Comparison of ENCODE assay signal across 17 mouse cellular contexts in the genomic region with DNA sequence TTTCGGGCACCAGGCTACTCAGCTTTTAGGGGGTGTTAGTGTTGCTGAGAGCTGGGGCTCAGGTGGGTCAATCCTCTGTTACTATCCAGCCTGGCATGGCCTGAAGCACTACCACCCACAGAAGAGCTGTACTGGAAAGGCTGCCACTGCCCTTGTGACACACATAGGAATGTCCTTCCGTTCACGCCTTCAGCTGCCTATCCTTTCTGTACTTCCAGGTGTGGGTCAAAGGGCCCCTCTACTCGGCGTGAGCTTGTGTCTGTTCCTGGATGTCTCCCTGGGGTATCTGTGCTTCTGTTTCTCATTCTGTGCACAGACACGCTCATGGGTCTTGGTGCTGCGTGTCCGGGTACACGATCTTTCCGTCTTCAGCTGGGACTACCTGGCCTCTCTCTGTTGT.
A peak's percentile ranks its signal among the peaks of the same experiment; 100 is the strongest.
DNase-seq lines count a peak whose midpoint lies in the region; ATAC-seq lines count a peak whose summit lies in the region.
"Had no signal": no experiment of that assay in that cellular context is flagged by ENCODE, and none has a peak within 500 bp of the region (broad histone marks: within the 10 kb centered on the region; RNA-seq: fewer than 3 reads in every experiment).

No protein-coding gene starts in this region.

- peak overlapping the region; percentile 31; the same call in 1 of the 2 replicates for H3K27ac ChIP-seq in hindbrain, embryonic 10.5 days
- H3K27ac ChIP-seq in hindbrain, embryonic 11.5 days (ENCODE audit: low read depth, low read length): no peak overlapping the region
- H3K27ac ChIP-seq: embryonic facial prominence, embryonic 10.5 days; embryonic facial prominence, embryonic 12.5 days; forebrain, embryonic 13.5 days; forebrain, embryonic 15.5 days had no signal

- H3K9me3 ChIP-seq in hindbrain, embryonic 10.5 days: no peaks in the 10 kb centered on the region
- H3K9me3 ChIP-seq in hindbrain, embryonic 11.5 days (ENCODE audit: control insufficient read depth, low read length): no peaks in the 10 kb centered on the region
- H3K9me3 ChIP-seq: embryonic facial prominence, embryonic 10.5 days; embryonic facial prominence, embryonic 12.5 days; forebrain, embryonic 13.5 days; forebrain, embryonic 15.5 days had no signal

- H3K36me3 ChIP-seq in hindbrain, embryonic 10.5 days: no peaks in the 10 kb centered on the region
- H3K36me3 ChIP-seq in hindbrain, embryonic 11.5 days (ENCODE audit: control insufficient read depth, insufficient read depth, low read length): no peaks in the 10 kb centered on the region
- H3K36me3 ChIP-seq: embryonic facial prominence, embryonic 10.5 days; embryonic facial prominence, embryonic 12.5 days; forebrain, embryonic 15.5 days had no signal

- 81% methylated on average over 10 of the region's 10 CpGs for WGBS in hindbrain, embryonic 10.5 days
- 78% methylated on average over 10 of the region's 10 CpGs for WGBS in hindbrain, embryonic 11.5 days

- H3K27me3 ChIP-seq in hindbrain, embryonic 10.5 days (ENCODE audit: insufficient read depth, poor library complexity, severe bottlenecking): no peaks in the 10 kb centered on the region
- no peaks in the 10 kb centered on the region for H3K27me3 ChIP-seq in hindbrain, embryonic 11.5 days (ENCODE audit: control insufficient read depth, insufficient read depth, low read length)
- H3K27me3 ChIP-seq: forebrain, embryonic 15.5 days had no signal

- H3K4me3 ChIP-seq in hindbrain, embryonic 10.5 days: no peak overlapping the region
- no peak overlapping the region for H3K4me3 ChIP-seq in hindbrain, embryonic 11.5 days (ENCODE audit: low read depth, low read length)
- H3K4me3 ChIP-seq: embryonic facial prominence, embryonic 10.5 days; embryonic facial prominence, embryonic 12.5 days; forebrain, embryonic 13.5 days; forebrain, embryonic 15.5 days had no signal

- DNase-seq in hindbrain, embryonic 10.5 days (ENCODE audit: low spot score): no peak
- DNase-seq in hindbrain, embryonic 11.5 days (ENCODE audit: low spot score): no peak
- peak; percentile 56 for DNase-seq in R1 (ENCODE audit: low read depth, low spot score)
- peak; percentile 56 for DNase-seq in ZHBTc4 (ENCODE audit: low read depth, low spot score)
- no peak for DNase-seq in c-Kit-positive CD71-positive TER-119-positive erythroid progenitor cells, embryonic 14.5 days (ENCODE audit: low spot score)
- no peak for DNase-seq in layer of hippocampus, adult 11-12 months (ENCODE audit: low spot score)
- DNase-seq: adrenal gland, postnatal 10 days; adrenal gland, postnatal 25 days; cerebellum, adult 11-12 months; cerebellum, adult 2 months; cerebellum, adult 9-10 months; cerebellum, postnatal 25 days; forebrain, postnatal 0 days had no signal

- H3K4me1 ChIP-seq in hindbrain, embryonic 10.5 days (replicated peaks): peaks cover 68% of the 10 kb centered on the region
- H3K4me1 ChIP-seq in hindbrain, embryonic 11.5 days (replicated peaks; ENCODE audit: control insufficient read depth, insufficient read depth, low read length): no peaks in the 10 kb centered on the region; the same call in 1 of the 2 replicates

- no peak for ATAC-seq in hindbrain, embryonic 11.5 days (ENCODE audit: low FRiP score)
- ATAC-seq: forebrain, embryonic 13.5 days; forebrain, embryonic 15.5 days; forebrain, postnatal 0 days had no signal

- H3K4me2 ChIP-seq in hindbrain, embryonic 11.5 days (replicated peaks; ENCODE audit: low read depth, low read length): no peak overlapping the region
- H3K4me2 ChIP-seq: embryonic facial prominence, embryonic 12.5 days; forebrain, embryonic 13.5 days; forebrain, embryonic 15.5 days had no signal

- H3K9ac ChIP-seq in hindbrain, embryonic 11.5 days (ENCODE audit: low read depth, low read length): no peak overlapping the region
- H3K9ac ChIP-seq: embryonic facial prominence, embryonic 12.5 days; forebrain, embryonic 13.5 days; forebrain, embryonic 15.5 days; forebrain, postnatal 0 days had no signal

Comparison
In these comparisons a context has a peak if more than half of its experiments do, and no peak if none do; other contexts are left out.
1. DNase-seq: peak in R1 (single experiment) and ZHBTc4 (single experiment); none in hindbrain, embryonic 10.5 days (single experiment), hindbrain, embryonic 11.5 days (single experiment), c-Kit-positive CD71-positive TER-119-positive erythroid progenitor cells, embryonic 14.5 days (single experiment) and layer of hippocampus, adult 11-12 months (single experiment).